Mouse (Mus musculus): ENCODE data around the gene Coro2a. TPM values are rescaled to one million over a fixed set of nuclear protein-coding genes. Genes with fewer than 3 reads are reported as not detected.
"Not testable (repeated sequence)": the region's sequence is repeated elsewhere in the genome, so short reads cannot be mapped to it uniquely, and the experiment has no call there.

Coro2a gene
- 10 to 100 TPM; 37.9 to 39.9 TPM for total RNA-seq (2021)

DNA sequence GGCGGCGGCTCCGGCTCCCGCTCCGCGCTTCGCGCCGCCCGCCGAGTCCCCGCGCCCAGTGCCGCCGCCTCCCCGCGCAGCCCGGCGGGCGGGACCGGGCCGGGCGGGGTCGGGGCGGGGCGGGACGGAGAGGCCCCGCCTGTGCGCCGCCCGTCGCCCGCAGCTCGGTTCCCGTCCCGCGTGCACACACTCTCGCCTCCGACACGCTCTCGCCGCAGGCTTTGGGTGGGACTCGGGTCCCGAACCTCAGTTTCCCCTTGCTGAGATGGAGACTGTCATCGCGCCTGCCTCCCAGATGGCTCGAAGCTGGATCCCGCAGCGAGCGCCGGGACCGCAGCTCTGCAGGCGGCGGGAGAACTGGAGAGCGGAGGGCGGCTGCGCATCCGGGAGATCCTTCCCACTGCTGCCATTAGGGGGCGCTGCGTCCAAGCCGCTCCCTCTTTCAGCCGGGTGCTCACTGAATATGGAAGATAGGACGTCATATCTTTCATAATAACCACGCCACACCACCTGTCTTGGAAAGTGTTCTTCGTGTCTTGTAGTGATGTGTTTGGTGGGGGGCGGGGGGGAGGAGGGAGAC is at the start of gene Coro2a:
Gene Coro2a, minus strand, starts transcription at position 359 of the 580 bp plus-strand sequence.
- peak; percentile 84 for DNase-seq
- intact Hi-C loops (cut with DNase I), result no loop called here

GRCm38 (mm10) chr4:46650086-46650753 is 48.2 kb upstream of the Coro2a start, which contains the start of gene Tbc1d2:
Gene Tbc1d2, minus strand, starts transcription at chr4:46650209.
- intact Hi-C loops (cut with DNase I), result no loop called here

GRCm38 (mm10) chr4:46649161-46649560 is 47.2 kb upstream of the Coro2a start:
- DNase-seq, result no peak
- intact Hi-C loops (cut with DNase I), result no loop called here

More at GRCm38 (mm10) chr4:46650086-46650753, 48.2 kb upstream of the Coro2a start, which contains the start of gene Tbc1d2:
- peak; percentile 91 for DNase-seq

DNA sequence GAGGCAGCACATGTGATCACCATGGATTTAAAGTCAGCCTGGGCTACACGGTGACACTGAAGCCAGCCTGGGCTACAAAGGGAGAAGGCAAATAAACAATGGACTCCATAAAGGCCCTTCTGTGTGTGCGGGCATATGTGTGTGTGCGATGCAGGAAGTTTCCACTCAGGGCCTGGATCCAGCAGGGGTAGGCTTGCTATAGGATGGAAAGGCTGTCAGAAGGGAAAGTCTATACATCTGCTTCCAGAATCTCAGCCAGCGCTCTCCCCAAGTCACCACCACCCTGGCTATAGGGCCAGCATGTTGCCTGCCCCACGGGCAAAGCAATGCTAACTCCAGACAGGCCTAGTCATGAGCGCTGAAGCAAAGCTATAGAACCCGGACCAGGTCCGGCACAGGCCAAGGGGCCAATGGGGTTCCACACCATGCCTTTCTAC is 41.7 kb upstream of the Coro2a start:
- intact Hi-C loops (cut with DNase I), result no loop called here
- no peak for DNase-seq

DNA sequence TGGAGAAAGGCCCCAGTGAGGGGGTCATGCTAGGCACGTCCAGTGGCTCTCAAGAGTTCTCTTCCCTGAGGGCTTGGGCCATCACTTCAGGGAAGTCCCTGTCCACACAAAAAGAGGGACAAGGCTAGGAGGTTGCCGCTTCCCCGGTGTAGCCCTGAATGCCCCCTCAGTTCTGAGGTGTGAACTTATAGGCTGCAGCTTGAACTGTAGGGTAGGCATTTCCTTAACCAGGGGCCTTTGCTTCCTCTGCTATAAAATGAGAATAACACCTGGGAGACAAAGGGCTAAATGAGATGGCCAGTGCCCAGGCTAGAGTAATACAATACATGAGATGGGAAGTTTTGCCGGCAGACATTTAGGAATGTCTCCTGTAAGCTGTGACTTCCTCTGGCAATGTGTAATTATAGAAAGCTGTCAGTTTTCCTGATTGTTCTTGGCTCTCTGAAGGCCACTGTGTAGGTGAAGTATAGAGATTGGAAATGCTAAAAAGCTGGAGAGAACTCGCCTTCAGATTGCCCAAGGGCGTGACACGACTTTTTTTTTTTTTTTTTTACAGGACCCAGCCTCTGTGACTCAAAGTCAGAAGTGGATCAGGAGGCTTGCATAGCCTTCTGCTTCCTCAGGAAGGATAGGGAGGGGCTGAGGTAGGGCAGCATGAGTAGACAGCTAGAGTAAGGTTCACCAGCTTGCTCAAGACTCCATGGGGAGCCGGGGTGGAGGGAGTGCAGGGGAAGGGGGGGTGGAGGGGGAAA is 41.1 kb upstream of the Coro2a start:
- no peak for DNase-seq
- intact Hi-C loops (cut with DNase I), result no loop called here

GRCm38 (mm10) chr4:46641283-46641682 is 39.3 kb upstream of the Coro2a start:
- intact Hi-C loops (cut with DNase I), result no loop called here

GRCm38 (mm10) chr4:46639866-46640265 is 37.9 kb upstream of the Coro2a start:
- intact Hi-C loops (cut with DNase I), result no loop called here
- DNase-seq, result no peak

More at GRCm38 (mm10) chr4:46641283-46641682, 39.3 kb upstream of the Coro2a start:
- no peak for DNase-seq

- DNase-seq; intact Hi-C loops (cut with DNase I): not testable (repeated sequence)
Observed at GRCm38 (mm10) chr4:46637250-46637649, 35.2 kb upstream of the Coro2a start.

- intact Hi-C loops (cut with DNase I), result no loop called here
- DNase-seq, result no peak
Observed at GRCm38 (mm10) chr4:46635702-46636430, 33.9 kb upstream of the Coro2a start.

- no peak for DNase-seq
- intact Hi-C loops (cut with DNase I), result no loop called here
Observed at GRCm38 (mm10) chr4:46634881-46635280, 32.9 kb upstream of the Coro2a start.

GRCm38 (mm10) chr4:46633565-46633964 is 31.6 kb upstream of the Coro2a start:
- intact Hi-C loops (cut with DNase I); DNase-seq: not testable (repeated sequence)

GRCm38 (mm10) chr4:46632465-46632864 is 30.5 kb upstream of the Coro2a start:
- DNase-seq, result no peak
- intact Hi-C loops (cut with DNase I), result no loop called here

GRCm38 (mm10) chr4:46630390-46630789 is 28.4 kb upstream of the Coro2a start:
- intact Hi-C loops (cut with DNase I), result no loop called here
- no peak for DNase-seq

DNA sequence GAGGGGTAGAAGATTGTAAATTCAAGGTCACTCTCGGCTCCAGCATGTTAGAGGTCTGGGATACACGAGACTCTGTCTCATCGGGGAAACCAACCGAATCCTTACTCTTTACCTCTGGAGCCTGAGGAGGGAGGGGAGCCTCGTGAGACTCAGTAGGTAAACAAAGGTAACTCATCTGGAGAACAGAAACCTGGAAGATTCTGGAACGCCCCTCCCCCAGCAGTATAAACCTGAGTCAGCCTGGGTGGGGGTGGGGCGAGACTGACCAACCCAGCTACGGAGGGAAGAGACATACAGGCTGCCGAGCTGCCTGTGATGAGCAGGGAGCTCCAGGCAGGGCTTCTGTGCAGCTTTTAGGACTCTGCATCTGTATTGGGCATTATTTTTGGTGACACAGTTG is 26.9 kb upstream of the Coro2a start:
- no peak for DNase-seq
- intact Hi-C loops (cut with DNase I), result no loop called here

DNA sequence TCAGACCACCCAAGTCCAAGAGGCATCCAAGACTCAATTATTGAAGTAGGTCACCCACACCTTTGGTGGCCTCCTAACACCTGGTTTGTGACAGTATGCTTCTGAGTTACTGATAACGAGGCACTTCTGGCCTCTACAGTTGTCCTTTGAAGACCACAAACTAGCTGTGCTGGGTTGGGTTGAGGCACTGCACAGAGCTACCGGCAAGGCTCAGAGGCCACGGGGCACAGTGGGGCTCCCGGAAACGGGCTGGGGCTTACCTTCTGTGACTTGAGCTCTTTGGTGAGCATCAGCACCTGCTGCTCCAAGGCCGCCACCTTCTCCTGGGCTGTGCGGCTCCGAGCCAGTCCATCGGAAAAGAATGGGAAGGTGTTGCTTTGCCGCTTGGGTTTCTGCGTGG is 26.1 kb upstream of the Coro2a start:
- no peak for DNase-seq
- intact Hi-C loops (cut with DNase I), result no loop called here

GRCm38 (mm10) chr4:46625101-46625500 is 23.1 kb upstream of the Coro2a start:
- intact Hi-C loops (cut with DNase I), result no loop called here
- DNase-seq, result peak; percentile 91

GRCm38 (mm10) chr4:46623007-46623406 is 21.0 kb upstream of the Coro2a start:
- intact Hi-C loops (cut with DNase I), result no loop called here
- DNase-seq, result no peak

- DNase-seq, result no peak
- intact Hi-C loops (cut with DNase I), result no loop called here
Observed at GRCm38 (mm10) chr4:46620946-46621345, 18.9 kb upstream of the Coro2a start.

DNA sequence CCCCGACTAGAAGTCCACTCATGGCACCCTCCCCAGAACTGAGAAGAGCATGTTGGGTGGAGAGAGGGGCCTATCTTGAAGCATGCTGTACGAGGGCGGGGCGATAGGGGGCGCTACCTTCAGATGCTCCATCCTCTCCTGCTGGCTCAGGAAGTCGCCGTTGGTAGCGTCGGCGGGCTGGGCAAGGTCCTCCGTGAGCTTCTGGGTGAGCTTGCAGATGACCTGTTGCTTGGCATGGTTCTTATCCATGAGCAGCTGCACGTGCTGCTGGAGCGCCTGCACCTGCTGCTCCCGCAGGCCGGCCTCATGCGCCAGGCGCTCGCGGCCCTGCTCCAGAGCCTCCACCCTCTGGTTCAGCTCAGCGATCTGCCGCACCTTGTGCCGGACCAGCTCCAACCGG is 18.3 kb upstream of the Coro2a start:
- peak; percentile 46 for DNase-seq
- intact Hi-C loops (cut with DNase I), result no loop called here

DNA sequence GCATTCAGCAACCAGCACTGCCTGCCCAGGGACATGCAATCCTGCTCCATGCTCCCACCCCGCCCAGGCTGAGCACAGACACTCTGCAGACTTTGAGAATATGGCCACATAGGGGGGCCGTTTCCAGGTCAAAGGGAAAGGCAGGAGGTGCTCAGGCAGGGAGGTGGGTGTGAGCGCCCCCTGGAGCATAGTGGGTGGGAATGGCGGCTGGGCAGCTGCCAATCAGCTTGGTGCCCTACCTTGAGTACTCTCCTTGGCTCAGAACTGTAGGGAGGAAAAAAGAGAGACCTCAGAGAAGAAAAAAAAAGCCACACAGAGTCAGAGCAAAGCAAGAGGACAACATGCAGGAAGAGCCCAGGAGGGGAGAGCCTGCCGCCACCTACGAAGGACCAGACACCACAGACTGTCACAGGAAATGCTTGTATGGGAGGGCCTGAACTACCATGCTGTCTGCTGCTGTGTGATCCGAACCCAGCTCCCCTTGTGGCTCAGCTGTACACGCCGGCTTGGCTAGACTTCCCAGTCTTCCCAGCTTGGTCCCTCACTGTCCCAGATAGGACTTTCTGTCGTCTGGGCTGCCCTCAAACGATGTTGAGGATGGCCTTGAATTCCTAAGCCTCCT is 16.3 kb upstream of the Coro2a start:
- intact Hi-C loops (cut with DNase I), result no loop called here
- no peak for DNase-seq
